Mouse (Mus musculus) heart, embryonic 11.5 days (tissue): ENCODE results near the gene Kcnk3. TPM values are rescaled to one million over a fixed set of nuclear protein-coding genes. Genes with fewer than 3 reads are reported as not detected.

Source experiments
- ATAC-seq: fragments of 200-750 bp; cut with Nextera tagmentation; replicated peaks from 2 replicates; pipeline ENCODE4 v1.8.0; 2017; ENCODE audit warnings: moderate library complexity; ENCODE audit not compliant: insufficient number of reproducible peaks, low FRiP score, low TSS enrichment
- H3K27ac ChIP-seq: fragments of 300-500 bp; sonication (generic); 2 replicates; pipeline ENCODE4 v1.5.1; 2014; ENCODE audit warnings: mild to moderate bottlenecking, low read depth, low read length
- H3K27me3 ChIP-seq: fragments of 300-500 bp; sonication (generic); 2 replicates; pipeline ENCODE4 v1.6.1; 2014; ENCODE audit warnings: mild to moderate bottlenecking, low read length, mixed read lengths; ENCODE audit not compliant: control insufficient read depth, insufficient read depth
- H3K36me3 ChIP-seq: fragments of 300-500 bp; sonication (generic); 2 replicates; pipeline ENCODE4 v1.6.1; 2014; ENCODE audit warnings: mild to moderate bottlenecking, low read length, moderate library complexity, mixed read lengths; ENCODE audit not compliant: control insufficient read depth, insufficient read depth
- H3K4me1 ChIP-seq: fragments of 300-500 bp; sonication (generic); 2 replicates; pipeline ENCODE4 v1.6.1; 2014; ENCODE audit warnings: low read length; ENCODE audit not compliant: control insufficient read depth, insufficient read depth
- H3K4me2 ChIP-seq: fragments of 300-500 bp; sonication (generic); 2 replicates; pipeline ENCODE4 v1.6.1; 2014; ENCODE audit warnings: mild to moderate bottlenecking, moderate library complexity
- H3K4me3 ChIP-seq: fragments of 300-500 bp; sonication (generic); 2 replicates; pipeline ENCODE4 v1.5.1; 2014; ENCODE audit warnings: low read depth, low read length
- H3K9ac ChIP-seq: fragments of 300-500 bp; sonication (generic); 2 replicates; pipeline ENCODE4 v1.6.1; 2014; ENCODE audit warnings: mild to moderate bottlenecking, low read depth, low read length, moderate library complexity
- H3K9me3 ChIP-seq: fragments of 300-500 bp; sonication (generic); replicated peaks from 2 replicates; pipeline ENCODE4 v1.6.1; 2016; ENCODE audit warnings: low read length; ENCODE audit not compliant: control insufficient read depth
- WGBS: fragments of 180-500 bp; shearing (Covaris S2); extraction: QIAGEN DNeasy Blood & Tissue Kit; methylation state at CpG from one replicate; pipeline ENCODE4 v1.1.7; 2014; ENCODE audit not compliant: insufficient replicate concordance; 5-methylcytosine and 5-hydroxymethylcytosine counted together
- polyA plus RNA-seq: library from polyadenylated mRNA; unstranded; fragments of >200 nt; fragmentation: Nextera tagmentation; extraction: Ambion mirVana; gene quantifications from 2 replicates; pipeline ENCODE4 v1.2.1, GENCODE M21; 2014

Kcnk3 gene
- polyA plus RNA-seq, 1 experiment from 2014 or later = 37.8 TPM

GRCm38 (mm10) chr5:30603255-30603654, 15.3 kb downstream of the Kcnk3 start:
- H3K4me1 ChIP-seq = peaks cover 45% of the 10 kb centered on the region
- ATAC-seq = no peak
- WGBS = 79% methylated on average over 3 of the region's 3 CpGs

DNA sequence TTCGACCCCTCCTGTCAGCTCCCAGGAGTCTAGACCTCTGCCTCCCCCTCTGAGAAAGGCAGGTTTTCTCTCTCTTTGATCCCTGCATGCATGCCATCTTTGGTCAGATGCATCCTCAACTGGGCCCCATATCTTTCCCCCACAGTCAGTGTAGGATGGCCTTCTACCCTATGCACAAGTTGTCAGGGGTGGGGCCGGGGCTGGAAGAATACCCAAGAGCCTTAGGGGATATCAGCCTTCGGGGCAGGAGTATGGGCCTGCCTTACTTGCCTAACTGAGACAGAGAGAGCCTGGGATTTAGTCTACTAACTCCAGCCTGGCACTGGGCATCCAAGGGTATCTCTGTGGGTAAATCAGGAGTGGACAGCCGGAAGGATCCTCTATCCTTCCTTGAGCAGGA, 16.0 kb downstream of the Kcnk3 start:
- H3K36me3 ChIP-seq = no peaks in the 10 kb centered on the region
- peak overlapping the region; percentile 79 for H3K27ac ChIP-seq
- H3K27me3 ChIP-seq = no peaks in the 10 kb centered on the region
- 64% methylated on average over 4 of the region's 4 CpGs for WGBS
- H3K4me3 ChIP-seq = no peak overlapping the region
- H3K9ac ChIP-seq = no peak overlapping the region
- H3K9me3 ChIP-seq = no peaks in the 10 kb centered on the region
- no peak for ATAC-seq
- H3K4me1 ChIP-seq = peaks cover 45% of the 10 kb centered on the region
- H3K4me2 ChIP-seq = no peak overlapping the region

More at GRCm38 (mm10) chr5:30603255-30603654, 15.3 kb downstream of the Kcnk3 start:
- Histone ChIP-seq H3K9ac (no peak overlapping the region), H3K27me3 (no peaks in the 10 kb centered on the region), H3K36me3 (no peaks in the 10 kb centered on the region), H3K27ac (no peak overlapping the region), H3K9me3 (no peaks in the 10 kb centered on the region), H3K4me2 (no peak overlapping the region), H3K4me3 (no peak overlapping the region)

DNA sequence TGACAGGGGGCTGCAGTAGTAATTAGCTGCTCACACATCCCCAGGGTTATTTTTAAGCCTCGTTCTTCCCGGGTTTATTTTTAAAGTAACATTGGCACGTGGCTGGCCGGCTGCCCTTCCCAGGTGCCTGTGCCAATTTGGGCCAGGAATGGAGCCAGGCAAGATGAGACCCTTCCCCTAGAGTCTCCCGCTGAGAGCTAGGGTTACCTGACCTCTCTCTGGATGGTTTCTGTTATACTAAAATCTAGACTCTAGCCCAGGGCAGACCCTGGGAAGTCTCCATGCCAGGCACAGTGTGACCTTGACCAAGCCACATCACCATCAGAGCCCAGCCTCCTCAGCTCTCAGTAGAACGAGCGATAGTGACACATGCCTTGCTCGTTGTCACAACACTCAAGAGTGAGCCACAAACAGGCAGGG, 16.8 kb downstream of the Kcnk3 start:
- Histone ChIP-seq H3K9ac (0 out of 2 replicates have a peak overlapping the region, but pooled peaks have one; percentile 16), H3K36me3 (no peaks in the 10 kb centered on the region), H3K4me2 (no peak overlapping the region), H3K27me3 (no peaks in the 10 kb centered on the region), H3K9me3 (no peaks in the 10 kb centered on the region), H3K4me3 (no peak overlapping the region), H3K27ac (peak overlapping the region; percentile 79), H3K4me1 (peaks cover 45% of the 10 kb centered on the region)
- 50% methylated on average over 8 of the region's 8 CpGs for WGBS
- no peak for ATAC-seq

DNA sequence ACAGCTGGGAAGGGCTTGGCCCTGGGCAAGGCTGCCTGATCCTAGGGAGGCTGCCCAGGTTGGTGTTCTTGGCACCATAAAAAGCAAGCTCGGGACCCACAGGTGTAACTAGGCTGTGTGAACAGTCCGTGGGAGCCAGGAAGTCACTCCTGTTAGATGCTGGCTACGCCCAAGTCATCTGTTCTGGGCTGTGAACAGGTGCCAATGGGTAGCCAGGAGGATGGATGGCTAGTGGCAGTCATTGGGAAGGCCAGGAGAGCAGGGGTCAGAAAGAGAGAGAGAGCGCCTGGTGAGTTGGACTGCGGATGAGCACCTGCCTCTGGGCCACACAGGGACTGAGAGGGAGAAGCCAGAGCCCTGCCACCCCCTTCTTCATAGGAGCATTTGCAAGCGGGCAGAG, 17.7 kb downstream of the Kcnk3 start:
- H3K27ac ChIP-seq = peak overlapping the region; percentile 79; the same call in 1 of the 2 replicates
- H3K4me2 ChIP-seq = no peak overlapping the region
- H3K4me1 ChIP-seq = peaks cover 46% of the 10 kb centered on the region
- H3K9me3 ChIP-seq = no peaks in the 10 kb centered on the region
- no peak for ATAC-seq
- H3K9ac ChIP-seq = no peak overlapping the region
- H3K36me3 ChIP-seq = no peaks in the 10 kb centered on the region
- no peaks in the 10 kb centered on the region for H3K27me3 ChIP-seq
- H3K4me3 ChIP-seq = no peak overlapping the region
- WGBS = 79% methylated on average over 6 of the region's 6 CpGs

GRCm38 (mm10) chr5:30606424-30607073, 18.6 kb downstream of the Kcnk3 start:
- H3K27ac ChIP-seq = no peak overlapping the region
- no peaks in the 10 kb centered on the region for H3K27me3 ChIP-seq
- no peak for ATAC-seq
- H3K4me3 ChIP-seq = no peak overlapping the region
- 71% methylated on average over 16 of the region's 16 CpGs for WGBS
- H3K9me3 ChIP-seq = no peaks in the 10 kb centered on the region
- H3K4me1 ChIP-seq = peaks cover 43% of the 10 kb centered on the region
- no peak overlapping the region for H3K9ac ChIP-seq
- no peak overlapping the region for H3K4me2 ChIP-seq
- H3K36me3 ChIP-seq = no peaks in the 10 kb centered on the region

DNA sequence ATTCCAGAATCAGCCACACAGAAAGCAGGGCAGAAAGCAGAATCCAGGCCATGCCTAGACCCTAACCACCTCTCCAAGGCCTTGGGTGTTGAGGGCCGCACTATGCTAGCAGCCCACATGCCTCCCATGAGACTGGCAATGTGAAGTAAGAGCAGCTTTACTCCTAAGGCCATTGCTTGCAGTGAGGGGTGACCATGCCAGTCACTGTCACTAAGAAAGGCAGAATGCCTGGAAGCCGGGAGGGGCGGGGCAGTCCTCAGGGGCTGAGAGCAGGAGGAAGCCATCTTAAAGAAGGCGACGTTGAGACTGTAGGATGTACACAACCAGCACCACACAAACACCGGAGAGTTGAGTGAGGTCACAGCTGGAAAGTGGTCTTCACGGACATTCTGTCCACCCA, 21.1 kb downstream of the Kcnk3 start:
- no peak overlapping the region for H3K4me3 ChIP-seq
- H3K27me3 ChIP-seq = no peaks in the 10 kb centered on the region
- no peak overlapping the region for H3K9ac ChIP-seq
- no peak overlapping the region for H3K27ac ChIP-seq
- H3K36me3 ChIP-seq = no peaks in the 10 kb centered on the region
- peaks cover 37% of the 10 kb centered on the region for H3K4me1 ChIP-seq
- no peak for ATAC-seq
- WGBS = 80% methylated on average over 7 of the region's 7 CpGs
- no peak overlapping the region for H3K4me2 ChIP-seq
- H3K9me3 ChIP-seq = no peaks in the 10 kb centered on the region

DNA sequence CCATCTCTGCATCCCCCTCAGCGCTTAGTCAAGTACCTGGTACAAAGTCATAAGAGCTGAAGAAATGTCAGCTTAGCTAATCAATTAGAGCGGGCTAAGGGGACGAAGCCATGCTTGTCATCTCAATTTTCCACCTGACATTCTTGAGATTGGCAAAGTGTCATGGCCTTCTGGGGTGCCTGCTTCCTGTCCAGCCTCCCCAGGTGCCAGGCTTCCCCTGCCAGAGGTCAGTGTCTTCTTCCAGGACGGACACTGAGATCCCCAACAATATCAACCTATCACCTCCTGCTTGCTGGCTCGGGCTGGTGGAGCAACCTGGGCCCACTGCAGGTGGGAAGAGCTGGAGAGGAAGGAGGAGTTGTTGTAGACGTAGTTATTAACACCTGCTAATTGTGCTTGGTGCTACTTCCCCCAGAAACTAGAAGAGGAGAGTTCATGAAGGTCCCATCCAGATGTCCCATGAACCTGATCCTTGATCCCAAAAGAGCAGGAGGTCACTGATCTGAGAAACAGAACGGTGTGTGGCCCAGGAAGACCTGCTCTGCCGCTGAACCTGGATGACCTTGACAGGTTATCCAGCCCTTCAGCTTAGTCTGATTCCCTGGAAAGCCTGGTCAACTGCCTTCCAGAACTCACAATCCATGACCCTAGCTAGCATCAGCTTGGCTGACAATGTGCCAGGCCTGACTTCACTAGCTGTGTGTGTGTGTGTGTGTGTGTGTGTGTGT, 22.1 kb downstream of the Kcnk3 start:
- peaks cover 36% of the 10 kb centered on the region for H3K4me1 ChIP-seq
- H3K4me2 ChIP-seq = no peak overlapping the region
- H3K27me3 ChIP-seq = no peaks in the 10 kb centered on the region
- no peaks in the 10 kb centered on the region for H3K36me3 ChIP-seq
- H3K9ac ChIP-seq = no peak overlapping the region
- no peak overlapping the region for H3K4me3 ChIP-seq
- no peaks in the 10 kb centered on the region for H3K9me3 ChIP-seq
- no peak for ATAC-seq
- WGBS = 73% methylated on average over 8 of the region's 8 CpGs
- H3K27ac ChIP-seq = no peak overlapping the region

GRCm38 (mm10) chr5:30611091-30611490, 23.1 kb downstream of the Kcnk3 start:
- peak overlapping the region; percentile 2; the same call in 1 of the 2 replicates for H3K9ac ChIP-seq
- 74% methylated on average over 1 of the region's 1 CpGs for WGBS

More at GRCm38 (mm10) chr5:30611091-30611490, 23.1 kb downstream of the Kcnk3 start:
- Histone ChIP-seq H3K4me2 (no peak overlapping the region), H3K27me3 (no peaks in the 10 kb centered on the region), H3K36me3 (no peaks in the 10 kb centered on the region), H3K9me3 (no peaks in the 10 kb centered on the region), H3K4me1 (peaks cover 39% of the 10 kb centered on the region), H3K27ac (no peak overlapping the region), H3K4me3 (no peak overlapping the region)
- no peak for ATAC-seq
